Mouse (Mus musculus): ENCODE data around the gene Ankrd1. TPM values are rescaled to one million over a fixed set of nuclear protein-coding genes. Genes with fewer than 3 reads are reported as not detected.

Gene Ankrd1
- total and polyA plus RNA-seq, 2 experiments from 2014 or later = 557 to 665 TPM

- peak; percentile 92 for ATAC-seq (ENCODE audit: insufficient read depth, low read depth)
- WGBS = 2% methylated on average over 34 of the region's 34 CpGs
These were observed 36.4 kb downstream of the Ankrd1 start, which contains the start of gene Rpp30 for GRCm38 (mm10) chr19:36083262-36084225. Gene Rpp30, plus strand, starts transcription at chr19:36083716.

GRCm38 (mm10) chr19:36082606-36083261 is 37.2 kb downstream of the Ankrd1 start:
- no peak overlapping the region for H3K9ac ChIP-seq (replicated peaks; ENCODE audit: low read depth, low read length)
- H3K4me1 ChIP-seq (ENCODE audit: control insufficient read depth, insufficient read depth) = peaks cover 6% of the 10 kb centered on the region
- ATAC-seq (ENCODE audit: insufficient read depth, low read depth) (peak; percentile 78), DNase-seq (ENCODE audit: low spot score) (peak; percentile 84)
- H3K36me3 ChIP-seq (replicated peaks; ENCODE audit: control insufficient read depth, insufficient read depth, low read length) = peaks cover under 1% of the 10 kb centered on the region; the same call in 1 of the 2 replicates
- H3K27me3 ChIP-seq (ENCODE audit: control insufficient read depth, insufficient read depth, low read length) = 0 out of 2 replicates have a peak, but pooled peaks cover 2% of the 10 kb centered on the region
- peak overlapping the region; percentile 77 for H3K4me3 ChIP-seq (ENCODE audit: low read depth, low read length)
- peak overlapping the region; percentile 84 for H3K4me2 ChIP-seq (ENCODE audit: low read depth, low read length)
- H3K9me3 ChIP-seq (replicated peaks; ENCODE audit: control insufficient read depth, low read length) = no peaks in the 10 kb centered on the region
- TF ChIP-seq CTCF (IDR thresholded peaks at IDR 0.05; ENCODE audit: low read depth) = peak; percentile 84
- no peak for TF ChIP-seq EP300 (IDR thresholded peaks at IDR 0.05; ENCODE audit: low read depth)
- 47% methylated on average over 7 of the region's 7 CpGs for WGBS
- 0 out of 2 replicates have a peak overlapping the region, but pooled peaks have one; percentile 56 for H3K27ac ChIP-seq (ENCODE audit: low read depth)

More at GRCm38 (mm10) chr19:36083262-36084225, 36.4 kb downstream of the Ankrd1 start, which contains the start of gene Rpp30:
- no peaks in the 10 kb centered on the region for H3K9me3 ChIP-seq (replicated peaks; ENCODE audit: control insufficient read depth, low read length)
- peak within 1 kb of the TSS; percentile 77 for H3K4me3 ChIP-seq (ENCODE audit: low read depth, low read length)
- peaks cover 8% of the 10 kb centered on the region for H3K36me3 ChIP-seq (replicated peaks; ENCODE audit: control insufficient read depth, insufficient read depth, low read length)
- H3K4me2 ChIP-seq (ENCODE audit: low read depth, low read length) = peak within 1 kb of the TSS; percentile 84
- no peak for TF ChIP-seq CTCF (IDR thresholded peaks at IDR 0.05; ENCODE audit: low read depth)
- no peak for TF ChIP-seq EP300 (IDR thresholded peaks at IDR 0.05; ENCODE audit: low read depth)
- H3K9ac ChIP-seq (replicated peaks; ENCODE audit: low read depth, low read length) = peak within 1 kb of the TSS; percentile 77
- 0 out of 2 replicates have a peak, but pooled peaks cover 2% of the 10 kb centered on the region for H3K27me3 ChIP-seq (ENCODE audit: control insufficient read depth, insufficient read depth, low read length)
- peak; percentile 95 for DNase-seq (ENCODE audit: low spot score)
- H3K4me1 ChIP-seq (ENCODE audit: control insufficient read depth, insufficient read depth) = peaks cover 6% of the 10 kb centered on the region
- H3K27ac ChIP-seq (ENCODE audit: low read depth) = peak within 1 kb of the TSS; percentile 58

GRCm38 (mm10) chr19:36062801-36063529 is 56.9 kb downstream of the Ankrd1 start:
- Histone ChIP-seq H3K9me3 (replicated peaks; ENCODE audit: control insufficient read depth, low read length) (no peaks in the 10 kb centered on the region), H3K4me1 (ENCODE audit: control insufficient read depth, insufficient read depth) (no peaks in the 10 kb centered on the region), H3K36me3 (replicated peaks; ENCODE audit: control insufficient read depth, insufficient read depth, low read length) (no peaks in the 10 kb centered on the region), H3K4me2 (ENCODE audit: low read depth, low read length) (no peak overlapping the region), H3K9ac (replicated peaks; ENCODE audit: low read depth, low read length) (no peak overlapping the region), H3K4me3 (ENCODE audit: low read depth, low read length) (no peak overlapping the region), H3K27me3 (ENCODE audit: control insufficient read depth, insufficient read depth, low read length) (peaks cover 13% of the 10 kb centered on the region), H3K27ac (ENCODE audit: low read depth) (no peak overlapping the region)
- DNase-seq (ENCODE audit: low spot score) (no peak), ATAC-seq (ENCODE audit: insufficient read depth, low read depth) (no peak)
- TF ChIP-seq EP300 (IDR thresholded peaks at IDR 0.05; ENCODE audit: low read depth) (no peak), CTCF (IDR thresholded peaks at IDR 0.05; ENCODE audit: low read depth) (no peak; the same call in 1 of the 2 replicates)
- WGBS = 69% methylated on average over 2 of the region's 2 CpGs

Other genes starting within 250 kb of the Ankrd1 start
- gene Htr7, start 62.6 kb downstream of the Ankrd1 start, total RNA-seq (2014; rRNA removed; ENCODE audit: low replicate concordance) = not detected in 2 replicates
- not detected in 2 replicates for gene Htr7, start 62.6 kb downstream of the Ankrd1 start, polyA plus RNA-seq (2015; fragmentation: Nextera tagmentation; extraction: Ambion mirVana)
- 13.8 and 47.6 TPM in 2 replicates for gene Rpp30, start 36.4 kb downstream of the Ankrd1 start, total RNA-seq (2014; rRNA removed; ENCODE audit: low replicate concordance)
- 31.7 and 36.1 TPM in 2 replicates for gene Rpp30, start 36.4 kb downstream of the Ankrd1 start, polyA plus RNA-seq (2015; fragmentation: Nextera tagmentation; extraction: Ambion mirVana)
- gene Pcgf5, start 228.2 kb upstream of the Ankrd1 start, total RNA-seq (2014; rRNA removed; ENCODE audit: low replicate concordance) = 19.2 and 34.3 TPM in 2 replicates
- gene Pcgf5, start 228.2 kb upstream of the Ankrd1 start, polyA plus RNA-seq (2015; fragmentation: Nextera tagmentation; extraction: Ambion mirVana) = 56.5 and 66.6 TPM in 2 replicates

Data from heart, postnatal 0 days (tissue).